Mouse (Mus musculus): ENCODE measurements around the gene Mtcl1.

GRCm38 (mm10) chr17:66412155-66412970 lies 37.2 kb downstream of the Mtcl1 start:
- TF ChIP-seq CTCF (IDR thresholded peaks at IDR 0.05; ENCODE audit: low read depth) (no peak), EP300 (IDR thresholded peaks at IDR 0.05; ENCODE audit: low read depth) (no peak)

Measured in heart, postnatal 0 days (tissue).